Mouse (Mus musculus) adrenal gland, postnatal 14 days (tissue): ENCODE measurements around the gene Vwa5b2. TPM values are rescaled to one million over a fixed set of nuclear protein-coding genes. Genes with fewer than 3 reads are reported as not detected.

Experiments
- microRNA-seq, 2 experiments: library from miRNA; unstranded; fragments of <30 nt; microRNA quantifications; one replicate each; pipeline ENCODE4 v1.2.0; 2021
- total RNA-seq: library from RNA; stranded (reverse); gene quantifications from 2 replicates; pipeline ENCODE4 v1.2.3, GENCODE M21; 2021

The Vwa5b2 gene
- total RNA-seq, 1 experiment from 2014 or later = 1.4 TPM

Small RNA genes within 50 kb of the gene (microRNA-seq; reads per million reads assigned to microRNA genes)
- 3.4 to 5.7 reads per million in 2 experiments for gene Mir1224

Other genes with a start within 250 kb of the Vwa5b2 start
- 48.2 and 50.7 TPM in 2 replicates for gene Abcc5, start 163.1 kb upstream of the Vwa5b2 start, total RNA-seq
- gene Eif2b5, start 90.7 kb upstream of the Vwa5b2 start, total RNA-seq = 61.6 and 62.7 TPM in 2 replicates
- 43.3 and 43.8 TPM in 2 replicates for gene Dvl3, start 72.5 kb upstream of the Vwa5b2 start, total RNA-seq
- 292 and 316 TPM in 2 replicates for gene Ap2m1, start 54.0 kb upstream of the Vwa5b2 start, total RNA-seq
- gene Abcf3, start 40.9 kb upstream of the Vwa5b2 start, total RNA-seq = 73.4 and 77.8 TPM in 2 replicates
- gene Eef1akmt4, start 22.1 kb downstream of the Vwa5b2 start, total RNA-seq = 8.7 and 10.8 TPM in 2 replicates
- not detected in 2 replicates for gene Gm49333, start 22.1 kb downstream of the Vwa5b2 start, total RNA-seq
- 23.0 and 24.2 TPM in 2 replicates for gene Alg3, start 22.3 kb downstream of the Vwa5b2 start, total RNA-seq
- gene Camk2n2, start 31.8 kb downstream of the Vwa5b2 start, total RNA-seq = 31.7 and 50.9 TPM in 2 replicates
- 12.1 and 13.2 TPM in 2 replicates for gene Ece2, start 40.4 kb downstream of the Vwa5b2 start, total RNA-seq
- 220 and 224 TPM in 2 replicates for gene Psmd2, start 62.2 kb downstream of the Vwa5b2 start, total RNA-seq
- 379 and 389 TPM in 2 replicates for gene Eif4g1, start 78.8 kb downstream of the Vwa5b2 start, total RNA-seq
- gene Fam131a, start 103.8 kb downstream of the Vwa5b2 start, total RNA-seq = 12.5 and 12.6 TPM in 2 replicates
- 33.1 and 34.3 TPM in 2 replicates for gene Polr2h, start 128.2 kb downstream of the Vwa5b2 start, total RNA-seq
- 19.5 and 26.8 TPM in 2 replicates for gene Clcn2, start 128.3 kb downstream of the Vwa5b2 start, total RNA-seq
- 5.2 and 5.9 TPM in 2 replicates for gene Chrd, start 143.7 kb downstream of the Vwa5b2 start, total RNA-seq
- 0.71 and 2.8 TPM in 2 replicates for gene Thpo, start 145.0 kb downstream of the Vwa5b2 start, total RNA-seq